Mouse (Mus musculus) heart, adult 2 months (tissue): ENCODE results near the gene Gm27029.

Experiments used
- CTCF ChIP-seq: fragments of 200-600 bp; IDR thresholded peaks from 2 replicates; pipeline ENCODE4 v1.8.1; 2022; ENCODE audit warnings: antibody characterized with exemption, mild to moderate bottlenecking, moderate library complexity
- EP300 ChIP-seq: fragments of 200-500 bp; IDR thresholded peaks from 2 replicates; pipeline ENCODE4 v1.6.1; 2011; ENCODE audit warnings: low read depth, low read length, control low read depth; ENCODE audit not compliant: insufficient read depth
- POLR2A ChIP-seq: fragments of 200-500 bp; IDR thresholded peaks from 2 replicates; pipeline ENCODE4 v1.6.1; 2011; ENCODE audit warnings: mild to moderate bottlenecking, low read depth, low read length, control low read depth; ENCODE audit not compliant: insufficient read depth

DNA sequence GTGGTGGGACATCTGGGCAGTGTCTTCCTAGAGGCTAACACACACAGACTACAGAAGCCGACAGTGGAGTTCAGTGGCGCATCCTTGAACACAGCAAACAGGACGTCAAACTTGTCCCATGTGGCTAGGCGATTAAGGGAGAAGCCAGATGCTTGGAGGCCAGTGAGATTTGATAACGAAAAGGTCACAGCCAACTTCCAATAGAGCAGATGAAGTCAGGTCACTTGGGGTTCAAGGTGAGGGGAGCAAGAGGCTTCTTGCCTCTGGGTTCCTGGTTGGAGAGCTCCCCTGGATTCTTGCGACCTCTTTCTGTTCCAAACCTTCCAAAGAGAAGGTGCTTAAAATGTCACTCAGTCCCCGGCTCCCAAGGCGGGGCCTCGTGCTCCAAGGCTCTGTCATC, 64.8 kb downstream of the Gm27029 start:
- no peak for TF ChIP-seq POLR2A
- no peak for TF ChIP-seq CTCF
- 0 out of 2 replicates have a peak, but pooled peaks have one; percentile 39 for TF ChIP-seq EP300
